Mouse (Mus musculus): ENCODE measurements around the gene Zfp507.

DNA sequence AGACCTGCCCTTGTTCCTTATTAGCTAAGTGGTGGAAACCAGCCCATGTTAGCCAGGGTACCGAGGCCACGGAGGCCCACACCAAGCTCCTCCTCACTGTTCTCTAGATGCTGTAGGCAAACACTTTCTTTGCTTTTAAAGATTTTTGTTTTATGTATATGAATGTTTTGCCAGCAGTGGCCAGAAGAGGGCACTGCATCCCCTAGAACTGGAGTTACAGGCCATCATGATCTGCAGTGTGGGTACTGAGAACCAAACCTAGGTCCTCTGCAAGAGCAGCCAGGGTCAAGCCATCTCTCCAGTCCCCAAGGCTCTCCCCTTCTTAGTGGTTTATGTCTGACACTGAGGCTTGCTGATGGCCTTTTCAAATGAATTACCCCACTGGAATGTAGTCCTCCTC lies 79.8 kb downstream of the Zfp507 start:
- TF ChIP-seq EP300 (optimal IDR thresholded peaks at IDR 0.05) (no peak), CTCF (IDR thresholded peaks at IDR 0.05; ENCODE audit: low read depth) (peak; percentile 24; the same call in 1 of the 2 replicates)
